Mouse (Mus musculus) kidney, postnatal 0 days (tissue): ENCODE results near the gene Akr1c13. TPM values are rescaled to one million over a fixed set of nuclear protein-coding genes. Genes with fewer than 3 reads are reported as not detected.
A peak's percentile ranks its signal among the peaks of the same experiment; 100 is the strongest.

Experiments used
- ATAC-seq: fragments of 200-750 bp; cut with Nextera tagmentation; replicated peaks from 2 replicates; pipeline ENCODE4 v1.8.0; 2017; ENCODE audit warnings: low read depth, moderate number of reproducible peaks, moderate TSS enrichment, moderate library complexity; ENCODE audit not compliant: low FRiP score
- DNase-seq: peaks from one replicate; pipeline ENCODE4 v3.0.0-alpha.2; 2016; ENCODE audit warnings: low spot score
- H3K27ac ChIP-seq: fragments of 300-500 bp; sonication (generic); 2 replicates; pipeline ENCODE4 v1.5.1; 2014; ENCODE audit warnings: mild to moderate bottlenecking
- H3K27me3 ChIP-seq: fragments of 300-500 bp; sonication (generic); 2 replicates; pipeline ENCODE4 v1.6.1; 2014; ENCODE audit warnings: low read length, mixed read lengths; ENCODE audit not compliant: insufficient read depth
- H3K36me3 ChIP-seq: fragments of 300-500 bp; sonication (generic); 2 replicates; pipeline ENCODE4 v1.6.1; 2014; ENCODE audit warnings: low read length, mixed read lengths; ENCODE audit not compliant: insufficient read depth
- H3K4me1 ChIP-seq: fragments of 300-500 bp; sonication (generic); replicated peaks from 2 replicates; pipeline ENCODE4 v1.6.1; 2014; ENCODE audit warnings: antibody characterized with exemption, low read length, mixed read lengths; ENCODE audit not compliant: insufficient read depth
- H3K4me2 ChIP-seq: fragments of 300-500 bp; sonication (generic); 2 replicates; pipeline ENCODE4 v1.6.1; 2014; ENCODE audit warnings: mild to moderate bottlenecking, low read length, moderate library complexity, mixed read lengths
- H3K4me3 ChIP-seq: fragments of 300-500 bp; sonication (generic); replicated peaks from 2 replicates; pipeline ENCODE4 v1.5.1; 2014; ENCODE audit warnings: low read depth, low read length
- H3K9ac ChIP-seq: fragments of 300-500 bp; sonication (generic); 2 replicates; pipeline ENCODE4 v1.6.1; 2014; ENCODE audit warnings: low read depth, low read length
- H3K9me3 ChIP-seq: fragments of 300-500 bp; sonication (generic); replicated peaks from 2 replicates; pipeline ENCODE4 v1.6.1; 2016; ENCODE audit warnings: low read length, inconsistent platforms, mixed read lengths
- CTCF ChIP-seq: IDR thresholded peaks from 2 replicates; pipeline ENCODE4 v1.5.1; 2016; ENCODE audit warnings: antibody characterized with exemption, low read depth, mild to moderate bottlenecking, moderate library complexity
- WGBS: fragments of 180-500 bp; shearing (Covaris S2); extraction: QIAGEN DNeasy Blood & Tissue Kit; methylation state at CpG from one replicate; pipeline ENCODE4 v1.1.7; 2014; 5-methylcytosine and 5-hydroxymethylcytosine counted together
- polyA plus RNA-seq: library from polyadenylated mRNA; unstranded; fragments of >200 nt; fragmentation: Nextera tagmentation; extraction: Ambion mirVana; gene quantifications from 2 replicates; pipeline ENCODE4 v1.2.1, GENCODE M21; 2015

The Akr1c13 gene
- polyA plus RNA-seq = 10.1 and 11.6 TPM in 2 replicates

DNA sequence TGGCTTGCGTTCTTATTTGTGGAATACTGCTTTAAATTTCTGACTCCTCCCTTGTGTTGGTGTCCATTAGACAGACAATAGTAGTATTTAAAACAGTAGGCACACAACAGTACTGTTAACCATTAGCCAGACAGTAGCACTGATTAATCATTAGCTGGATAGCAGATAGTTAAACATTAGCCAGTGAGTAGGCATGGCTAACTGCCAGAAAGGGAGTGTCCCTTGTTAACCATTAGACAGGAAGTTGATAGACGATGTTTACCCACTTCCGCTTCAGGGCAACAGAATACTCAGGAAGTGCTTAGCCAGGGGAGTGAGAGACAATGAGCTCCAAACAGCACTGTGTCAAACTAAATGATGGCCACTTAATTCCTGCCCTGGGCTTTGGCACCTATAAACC lies at the start of gene Akr1c13:
Gene Akr1c13, plus strand, starts transcription at position 247 of the 400 bp plus-strand sequence.
- WGBS = 42% methylated on average over 3 of the region's 3 CpGs
- Histone ChIP-seq H3K9ac (no peak within 1 kb of the TSS), H3K36me3 (no peaks in the 10 kb centered on the region), H3K4me2 (no peak within 1 kb of the TSS), H3K9me3 (no peaks in the 10 kb centered on the region), H3K27ac (no peak within 1 kb of the TSS), H3K4me3 (no peak within 1 kb of the TSS), H3K4me1 (no peaks in the 10 kb centered on the region), H3K27me3 (no peaks in the 10 kb centered on the region)
- TF ChIP-seq CTCF = no peak
- DNase-seq (peak; percentile 25), ATAC-seq (peak; percentile 88)

- Histone ChIP-seq H3K4me2 (no peak overlapping the region), H3K9ac (no peak overlapping the region), H3K27ac (no peak overlapping the region), H3K9me3 (no peaks in the 10 kb centered on the region), H3K36me3 (no peaks in the 10 kb centered on the region), H3K4me3 (no peak overlapping the region), H3K4me1 (no peaks in the 10 kb centered on the region), H3K27me3 (no peaks in the 10 kb centered on the region)
- no peak for TF ChIP-seq CTCF
- WGBS = 81% methylated on average over 1 of the region's 1 CpGs
- no peak for DNase-seq
- ATAC-seq = no peak
These were observed 46.7 kb upstream of the Akr1c13 start for GRCm38 (mm10) chr13:4144261-4144660.

GRCm38 (mm10) chr13:4150518-4150917 lies 40.4 kb upstream of the Akr1c13 start, which contains the start of gene Akr1c18:
Akr1c18 (minus strand) TSS chr13:4150654.
- Histone ChIP-seq H3K4me2 (no peak within 1 kb of the TSS), H3K4me3 (no peak within 1 kb of the TSS), H3K9me3 (no peaks in the 10 kb centered on the region), H3K4me1 (no peaks in the 10 kb centered on the region), H3K27me3 (no peaks in the 10 kb centered on the region), H3K27ac (no peak within 1 kb of the TSS), H3K36me3 (no peaks in the 10 kb centered on the region), H3K9ac (no peak within 1 kb of the TSS)
- no peak for ATAC-seq
- DNase-seq = no peak
- TF ChIP-seq CTCF = no peak
- WGBS = 48% methylated on average over 5 of the region's 5 CpGs

GRCm38 (mm10) chr13:4152908-4153307 lies 38.0 kb upstream of the Akr1c13 start:
- Histone ChIP-seq H3K36me3 (no peaks in the 10 kb centered on the region), H3K27ac (no peak overlapping the region), H3K4me3 (no peak overlapping the region), H3K9ac (no peak overlapping the region), H3K4me1 (no peaks in the 10 kb centered on the region), H3K27me3 (no peaks in the 10 kb centered on the region), H3K9me3 (no peaks in the 10 kb centered on the region), H3K4me2 (no peak overlapping the region)
- WGBS = 68% methylated on average over 2 of the region's 2 CpGs
- ATAC-seq (no peak), DNase-seq (no peak)
- TF ChIP-seq CTCF = no peak

DNA sequence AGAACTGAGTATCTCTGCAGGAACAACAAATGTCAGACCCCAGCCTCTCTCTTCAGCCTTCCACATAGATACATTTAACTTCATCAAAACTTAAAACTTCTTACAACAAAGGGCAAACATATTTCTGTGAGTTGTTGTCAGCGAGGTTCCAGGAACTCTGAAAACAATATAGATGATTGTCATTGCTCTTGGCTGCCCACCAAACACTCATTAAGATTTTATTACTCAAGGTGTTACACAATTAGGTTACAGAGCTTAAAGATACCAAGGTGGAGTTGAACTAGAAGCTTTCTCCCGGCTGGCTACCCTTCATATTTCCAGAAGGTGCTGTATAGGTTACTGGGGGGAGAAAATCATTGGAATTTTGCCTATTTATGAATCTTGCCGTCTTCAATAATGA lies 37.4 kb upstream of the Akr1c13 start:
- DNase-seq = no peak
- no peak for TF ChIP-seq CTCF
- no peaks in the 10 kb centered on the region for H3K4me1 ChIP-seq
- no peak overlapping the region for H3K4me2 ChIP-seq
- H3K9ac ChIP-seq = no peak overlapping the region
- H3K27ac ChIP-seq = no peak overlapping the region
- no peak for ATAC-seq
- no peak overlapping the region for H3K4me3 ChIP-seq
- 56% methylated on average over 3 of the region's 3 CpGs for WGBS
- H3K36me3 ChIP-seq = no peaks in the 10 kb centered on the region
- no peaks in the 10 kb centered on the region for H3K27me3 ChIP-seq
- H3K9me3 ChIP-seq = no peaks in the 10 kb centered on the region

GRCm38 (mm10) chr13:4155286-4155685 lies 35.7 kb upstream of the Akr1c13 start:
- WGBS = 86% methylated on average over 2 of the region's 2 CpGs
- no peaks in the 10 kb centered on the region for H3K9me3 ChIP-seq
- H3K4me2 ChIP-seq = no peak overlapping the region
- ATAC-seq = no peak
- no peaks in the 10 kb centered on the region for H3K4me1 ChIP-seq
- H3K9ac ChIP-seq = no peak overlapping the region
- no peaks in the 10 kb centered on the region for H3K27me3 ChIP-seq
- no peak overlapping the region for H3K27ac ChIP-seq
- H3K4me3 ChIP-seq = no peak overlapping the region
- TF ChIP-seq CTCF = no peak
- DNase-seq = no peak
- H3K36me3 ChIP-seq = no peaks in the 10 kb centered on the region

GRCm38 (mm10) chr13:4168006-4168405 lies 22.9 kb upstream of the Akr1c13 start:
- no peak overlapping the region for H3K9ac ChIP-seq
- no peak overlapping the region for H3K4me2 ChIP-seq
- H3K4me3 ChIP-seq = no peak overlapping the region
- DNase-seq = no peak
- WGBS = 31% methylated on average over 1 of the region's 1 CpGs
- ATAC-seq = no peak
- H3K4me1 ChIP-seq = no peaks in the 10 kb centered on the region
- no peaks in the 10 kb centered on the region for H3K9me3 ChIP-seq
- no peaks in the 10 kb centered on the region for H3K27me3 ChIP-seq
- no peaks in the 10 kb centered on the region for H3K36me3 ChIP-seq
- no peak for TF ChIP-seq CTCF
- H3K27ac ChIP-seq = no peak overlapping the region
